ENCODE assay signal across 8 mouse cellular contexts in genomic region chr6:89644271-89645075, GRCm38 (mm10). TPM values are rescaled to one million over a fixed set of nuclear protein-coding genes. Genes with fewer than 3 reads are reported as not detected.
A peak's percentile ranks its signal among the peaks of the same experiment; 100 is the strongest.
DNase-seq lines count a peak whose midpoint lies in the region; ATAC-seq and TF ChIP-seq lines count a peak whose summit lies in the region.

No protein-coding gene starts in this region.

- no peak for TF ChIP-seq CTCF in cortical plate, adult 2 months (IDR thresholded peaks at IDR 0.05; ENCODE audit: extremely low read depth, insufficient read depth, low read length)

- peak overlapping the region; percentile 47 for H3K4me3 ChIP-seq in cortical plate, adult 2 months (ENCODE audit: insufficient read depth, low read length)
- H3K4me3 ChIP-seq in megakaryocyte, embryonic 14.5 days (replicated peaks) = peak overlapping the region; percentile 92

- no peak overlapping the region for H3K27ac ChIP-seq in cortical plate, adult 2 months (ENCODE audit: insufficient read depth, low read length)

- H3K9me3 ChIP-seq in megakaryocyte, embryonic 14.5 days = no peaks in the 10 kb centered on the region

- TF ChIP-seq POLR2A in cortical plate, adult 2 months (IDR thresholded peaks at IDR 0.05; ENCODE audit: extremely low read depth, insufficient read depth, low read length) = no peak

- peaks cover 30% of the 10 kb centered on the region for H3K27me3 ChIP-seq in megakaryocyte, embryonic 14.5 days (replicated peaks)

- no peaks in the 10 kb centered on the region for H3K4me1 ChIP-seq in cortical plate, adult 2 months (ENCODE audit: control insufficient read depth, insufficient read depth, low read length)
- H3K4me1 ChIP-seq in megakaryocyte, embryonic 14.5 days = peaks cover 18% of the 10 kb centered on the region

- peak; percentile 84 to 90 for DNase-seq in gastrocnemius, adult 8-10 months (ENCODE audit: low spot score in 2 of 2)
- peak; percentile 68 for DNase-seq in hindlimb bud, embryonic 11.5 days (ENCODE audit: extremely low spot score, low read depth, low spot score)
- DNase-seq in left cerebral cortex, adult 8-10 months (ENCODE audit: low spot score in 2 of 2) = peak; percentile 39 to 79
- peak; percentile 88 to 89 for DNase-seq in right cerebral cortex, postnatal 10 days (ENCODE audit: low spot score in 2 of 2)
- DNase-seq in urinary bladder, postnatal 36 days (ENCODE audit: low spot score in 2 of 2) = peak; percentile 91 to 93

- peak; percentile 77 for ATAC-seq in activated CD4-positive, CD25-positive, alpha-beta regulatory T cell, adult 4 months

- no peaks in the 10 kb centered on the region for H3K36me3 ChIP-seq in megakaryocyte, embryonic 14.5 days (replicated peaks; ENCODE audit: low read length)

RNA-seq across cellular contexts. Expression of gene Txnrd3, which starts 0.7 kb away (rescaled TPM):
- under 1 TPM; 0.17 to 0.97 TPM for polyA plus RNA-seq in activated CD4-positive, CD25-positive, alpha-beta regulatory T cell, adult 4 months (2017; shearing (Covaris generic))
- polyA plus RNA-seq in cortical plate, adult 2 months (2012; rRNA removed) = 3.2 and 3.6 TPM in 2 replicates
- total RNA-seq in gastrocnemius, adult 8-10 months (2022) = 1 to 10 TPM; 3.1 to 4.9 (median 3.6) TPM
- total RNA-seq in left cerebral cortex, adult 8-10 months (2022) = 1 to 10 TPM; 4.7 to 5.9 (median 5.6) TPM
- polyA plus RNA-seq in megakaryocyte, embryonic 14.5 days (2012; ENCODE audit: insufficient read depth, low replicate concordance) = 1.4 TPM in 1 of 2 replicates, not detected in the other

RNA-seq across cellular contexts. Expression of gene Chchd6, which starts 49.0 kb away (rescaled TPM):
- polyA plus RNA-seq in activated CD4-positive, CD25-positive, alpha-beta regulatory T cell, adult 4 months (2017; shearing (Covaris generic)) = 1 to 10 TPM; 2.3 to 3.3 TPM
- 142 and 167 TPM in 2 replicates for polyA plus RNA-seq in cortical plate, adult 2 months (2012; rRNA removed)
- 1 to 10 TPM; 2.8 to 4.3 (median 3.4) TPM for total RNA-seq in gastrocnemius, adult 8-10 months (2022)
- 10 to 100 TPM; 75.6 to 85.2 (median 78.1) TPM for total RNA-seq in left cerebral cortex, adult 8-10 months (2022)
- polyA plus RNA-seq in megakaryocyte, embryonic 14.5 days (2012; ENCODE audit: insufficient read depth, low replicate concordance) = 31.1 and 42.5 TPM in 2 replicates
